Mouse (Mus musculus) stomach, embryonic 14.5 days (tissue): ENCODE results near the gene Hsd17b7. TPM values are rescaled to one million over a fixed set of nuclear protein-coding genes. Genes with fewer than 3 reads are reported as not detected.
A peak's percentile ranks its signal among the peaks of the same experiment; 100 is the strongest.

Experiments used
- ATAC-seq: fragments of 200-750 bp; cut with Nextera tagmentation; 2 replicates; pipeline ENCODE4 v1.8.0; 2017; ENCODE audit warnings: low read depth, moderate TSS enrichment; ENCODE audit not compliant: insufficient number of reproducible peaks, insufficient read depth, low FRiP score
- H3K27ac ChIP-seq: fragments of 300-500 bp; sonication (generic); 2 replicates; pipeline ENCODE4 v1.5.1; 2014; ENCODE audit warnings: mild to moderate bottlenecking, low read length, moderate library complexity, mixed read lengths
- H3K27me3 ChIP-seq: fragments of 300-500 bp; sonication (generic); 2 replicates; pipeline ENCODE4 v1.6.1; 2014; ENCODE audit warnings: low read length, control low read depth, mixed read lengths; ENCODE audit not compliant: control insufficient read depth, insufficient read depth
- H3K36me3 ChIP-seq: fragments of 300-500 bp; sonication (generic); 2 replicates; pipeline ENCODE4 v1.6.1; 2014; ENCODE audit warnings: mild to moderate bottlenecking, control low read depth, low read length, moderate library complexity, mixed read lengths; ENCODE audit not compliant: control insufficient read depth, insufficient read depth
- H3K4me1 ChIP-seq: fragments of 300-500 bp; sonication (generic); 2 replicates; pipeline ENCODE4 v1.6.1; 2014; ENCODE audit warnings: low read length, control low read depth, mixed read lengths; ENCODE audit not compliant: control insufficient read depth, insufficient read depth
- H3K4me2 ChIP-seq: fragments of 300-500 bp; sonication (generic); replicated peaks from 2 replicates; pipeline ENCODE4 v1.6.1; 2014; ENCODE audit warnings: low read depth, low read length, control low read depth
- H3K4me3 ChIP-seq: fragments of 300-500 bp; sonication (generic); 2 replicates; pipeline ENCODE4 v1.5.1; 2014; ENCODE audit warnings: low read depth, low read length, control low read depth
- H3K9ac ChIP-seq: fragments of 300-500 bp; sonication (generic); replicated peaks from 2 replicates; pipeline ENCODE4 v1.6.1; 2014; ENCODE audit warnings: low read depth, mild to moderate bottlenecking, control low read depth, low read length, moderate library complexity, mixed read lengths
- H3K9me3 ChIP-seq: fragments of 300-500 bp; sonication (generic); 2 replicates; pipeline ENCODE4 v1.6.1; 2016; ENCODE audit warnings: low read depth, low read length, control low read depth; ENCODE audit not compliant: control insufficient read depth
- WGBS: fragments of 180-500 bp; shearing (Covaris S2); extraction: QIAGEN DNeasy Blood & Tissue Kit; methylation state at CpG from one replicate; pipeline ENCODE4 v1.1.7; 2014; 5-methylcytosine and 5-hydroxymethylcytosine counted together
- polyA plus RNA-seq: library from polyadenylated mRNA; unstranded; fragments of >200 nt; fragmentation: Nextera tagmentation; extraction: Ambion mirVana; gene quantifications from 2 replicates; pipeline ENCODE4 v1.2.1, GENCODE M21; 2014

Gene Hsd17b7
- polyA plus RNA-seq, 1 experiment from 2014 or later, result 19.3 TPM

DNA sequence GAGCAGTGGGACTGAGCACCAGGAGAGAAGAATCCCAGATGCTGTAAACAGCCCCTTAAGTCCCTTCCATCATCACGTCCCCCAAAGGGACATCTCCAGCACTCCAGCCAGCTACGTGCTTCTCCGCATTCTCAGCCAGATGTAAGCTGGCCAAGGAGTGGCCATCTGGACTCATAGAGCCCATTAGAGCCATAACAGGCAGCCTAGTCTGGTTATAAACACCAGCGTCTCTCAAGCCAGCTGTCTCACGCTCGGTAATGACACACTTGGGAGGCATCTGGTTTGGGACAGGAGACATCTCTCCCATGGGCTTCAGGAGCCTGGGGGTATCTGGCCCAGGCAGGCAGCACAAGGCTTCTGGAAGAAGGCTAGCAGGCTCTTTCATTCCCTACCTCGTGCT is 52.4 kb downstream of the Hsd17b7 start:
- Histone ChIP-seq H3K4me2 (no peak overlapping the region), H3K4me3 (no peak overlapping the region), H3K9ac (0 out of 2 replicates have a peak overlapping the region, but pooled peaks have one; percentile 14), H3K27ac (peak overlapping the region; percentile 48), H3K27me3 (no peaks in the 10 kb centered on the region), H3K4me1 (peaks cover 7% of the 10 kb centered on the region; the same call in 1 of the 2 replicates), H3K36me3 (no peaks in the 10 kb centered on the region), H3K9me3 (no peaks in the 10 kb centered on the region)
- 40% methylated on average over 7 of the region's 7 CpGs for WGBS
- peak; percentile 78; the same call in 1 of the 2 replicates for ATAC-seq

DNA sequence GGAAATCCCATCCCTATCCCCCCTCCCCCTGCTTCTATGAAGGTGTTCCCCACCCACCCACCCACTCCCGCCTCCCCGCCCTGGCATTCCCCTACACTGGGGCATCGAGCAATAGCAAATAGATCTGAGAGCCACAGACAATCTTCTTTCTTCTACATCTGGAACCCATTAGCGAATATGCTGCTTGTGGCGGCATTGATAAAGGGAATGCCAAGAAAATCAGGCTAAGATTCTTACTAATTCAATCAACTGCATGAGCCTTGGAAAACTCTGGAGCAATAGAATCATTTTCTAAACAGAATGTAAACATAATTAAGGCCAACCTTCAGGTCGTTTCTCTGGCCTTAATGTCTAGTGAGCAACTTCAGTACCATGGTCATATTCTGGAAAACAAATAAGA is 57.5 kb downstream of the Hsd17b7 start:
- Histone ChIP-seq H3K9me3 (no peaks in the 10 kb centered on the region), H3K4me2 (no peak overlapping the region), H3K4me3 (no peak overlapping the region), H3K36me3 (no peaks in the 10 kb centered on the region), H3K9ac (no peak overlapping the region), H3K27ac (no peak overlapping the region), H3K4me1 (0 out of 2 replicates have a peak, but pooled peaks cover under 1% of the 10 kb centered on the region), H3K27me3 (no peaks in the 10 kb centered on the region)
- 66% methylated on average over 6 of the region's 6 CpGs for WGBS
- no peak for ATAC-seq

DNA sequence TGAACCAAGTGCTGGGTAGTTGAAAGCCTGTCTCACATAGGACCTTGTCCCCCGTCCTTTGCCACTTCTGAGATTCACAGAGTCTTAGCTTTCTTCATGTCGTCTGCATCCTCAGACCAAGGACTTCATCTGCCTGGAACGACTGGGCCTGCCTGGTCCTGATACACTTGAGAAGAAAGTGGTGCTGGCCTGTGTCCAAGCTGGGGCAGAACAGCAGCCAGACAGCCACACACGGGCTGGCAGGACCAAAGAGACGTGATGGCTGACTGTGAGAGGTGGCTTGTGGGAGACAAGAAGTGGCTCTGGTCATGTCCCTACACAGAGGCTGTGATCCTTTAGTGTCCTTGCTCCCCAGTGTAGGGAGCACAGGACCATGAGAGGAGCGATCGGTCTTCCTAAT is 58.3 kb downstream of the Hsd17b7 start:
- WGBS, result 81% methylated on average over 7 of the region's 7 CpGs
- Histone ChIP-seq H3K4me2 (no peak overlapping the region), H3K27ac (no peak overlapping the region), H3K4me3 (no peak overlapping the region), H3K36me3 (no peaks in the 10 kb centered on the region), H3K4me1 (no peaks in the 10 kb centered on the region), H3K9ac (no peak overlapping the region), H3K27me3 (no peaks in the 10 kb centered on the region), H3K9me3 (no peaks in the 10 kb centered on the region)
- no peak for ATAC-seq

DNA sequence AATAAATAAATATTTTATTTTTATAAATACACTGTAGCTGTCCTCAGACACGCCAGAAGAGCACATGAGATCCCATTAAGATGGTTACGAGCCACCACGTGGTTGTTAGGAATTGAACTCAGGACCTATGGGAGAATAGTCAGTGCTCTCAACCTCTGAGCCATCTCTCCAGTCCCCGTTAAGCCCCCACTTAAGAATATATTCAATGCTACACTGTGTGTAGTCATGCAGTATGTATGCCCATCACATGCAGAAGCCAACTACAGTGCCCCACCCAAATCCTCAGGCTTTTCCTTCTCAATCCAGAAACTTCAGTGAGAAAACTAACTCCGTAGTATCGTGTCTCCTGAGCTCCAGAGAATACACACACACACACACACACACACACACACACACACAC is 59.4 kb downstream of the Hsd17b7 start:
- 90% methylated on average over 6 of the region's 6 CpGs for WGBS
- Histone ChIP-seq H3K27ac (no peak overlapping the region), H3K4me2 (no peak overlapping the region), H3K36me3 (no peaks in the 10 kb centered on the region), H3K9me3 (no peaks in the 10 kb centered on the region), H3K9ac (no peak overlapping the region), H3K4me1 (no peaks in the 10 kb centered on the region), H3K27me3 (no peaks in the 10 kb centered on the region), H3K4me3 (no peak overlapping the region)
- no peak for ATAC-seq

DNA sequence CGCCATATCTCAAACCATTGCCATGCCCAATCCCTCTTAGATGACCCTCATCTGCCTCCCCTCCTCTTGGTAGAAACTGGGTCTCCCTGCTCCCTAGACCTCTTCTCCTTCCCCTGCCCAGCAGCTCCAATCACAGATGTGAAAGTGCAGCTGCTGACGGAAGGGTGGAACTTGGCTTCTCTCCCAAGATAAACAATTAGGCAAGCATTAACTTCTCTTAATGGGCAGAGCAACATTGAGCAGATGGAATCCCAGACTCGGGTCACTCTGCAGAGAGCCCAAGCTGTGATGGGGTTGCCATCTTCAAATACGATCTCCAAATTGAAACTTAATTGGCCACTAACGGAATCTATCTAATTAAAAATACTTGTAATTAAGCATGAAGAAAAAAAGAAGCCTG is 59.9 kb downstream of the Hsd17b7 start:
- no peak for ATAC-seq
- Histone ChIP-seq H3K4me3 (no peak overlapping the region), H3K9me3 (no peaks in the 10 kb centered on the region), H3K4me2 (no peak overlapping the region), H3K27ac (no peak overlapping the region), H3K27me3 (no peaks in the 10 kb centered on the region), H3K36me3 (no peaks in the 10 kb centered on the region), H3K9ac (no peak overlapping the region), H3K4me1 (no peaks in the 10 kb centered on the region)
- WGBS, result 62% methylated on average over 5 of the region's 5 CpGs

DNA sequence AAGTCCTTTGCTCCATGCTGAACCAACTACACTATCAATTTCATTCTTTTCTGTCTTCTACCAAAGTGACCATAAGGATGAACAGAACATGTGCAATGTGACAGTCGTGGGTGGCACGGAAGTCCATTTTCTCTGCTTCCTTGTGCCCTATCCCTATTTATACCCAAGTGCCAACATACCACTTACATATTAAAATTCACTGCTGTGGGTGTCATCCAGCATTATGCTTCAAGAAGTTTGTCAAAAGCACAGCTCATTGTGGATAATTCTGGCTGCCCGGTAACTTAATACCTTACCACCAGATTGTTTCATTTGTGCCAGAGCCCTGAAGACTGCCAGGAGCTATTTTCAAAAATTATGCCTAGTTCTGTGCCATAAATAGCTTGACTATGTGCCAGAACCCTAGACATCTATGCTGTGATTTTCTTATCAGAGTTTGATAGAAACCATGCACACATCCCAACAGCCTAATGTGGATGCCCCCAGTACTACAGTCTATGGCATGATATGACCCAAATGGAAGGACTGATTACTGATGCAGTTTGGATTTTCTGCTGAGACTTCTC is 68.2 kb downstream of the Hsd17b7 start:
- Histone ChIP-seq H3K4me2 (no peak overlapping the region), H3K27me3 (no peaks in the 10 kb centered on the region), H3K9ac (no peak overlapping the region), H3K27ac (no peak overlapping the region), H3K9me3 (no peaks in the 10 kb centered on the region), H3K4me1 (no peaks in the 10 kb centered on the region), H3K4me3 (no peak overlapping the region), H3K36me3 (no peaks in the 10 kb centered on the region)
- ATAC-seq, result no peak
- 90% methylated on average over 3 of the region's 3 CpGs for WGBS

Other genes starting within 250 kb of the Hsd17b7 start
- 5.0 and 5.7 TPM in 2 replicates for gene Rgs4, start 221.6 kb downstream of the Hsd17b7 start, polyA plus RNA-seq
- 0.38 TPM in 1 of 2 replicates, not detected in the other for gene Ccdc190, start 40.6 kb downstream of the Hsd17b7 start, polyA plus RNA-seq
- 60.4 and 62.2 TPM in 2 replicates for gene Ddr2, start 141.5 kb upstream of the Hsd17b7 start, polyA plus RNA-seq
- 48.1 and 53.4 TPM in 2 replicates for gene Uap1, start 205.7 kb upstream of the Hsd17b7 start, polyA plus RNA-seq
- gene Uhmk1, start 246.2 kb upstream of the Hsd17b7 start, polyA plus RNA-seq, result 10.0 and 12.2 TPM in 2 replicates